Mouse (Mus musculus) testis, postnatal 10 days (tissue): ENCODE measurements around the gene Rbm33.

ENCODE experiments used
- DNase-seq: peaks from one replicate; pipeline ENCODE4 v3.0.0; 2021; ENCODE audit warnings: low spot score

Gene Rbm33

GRCm38 (mm10) chr5:28412006-28412685 lies 95.2 kb downstream of the Rbm33 start:
- DNase-seq, result peak; percentile 66

- DNase-seq, result no peak
Observed at GRCm38 (mm10) chr5:28413533-28413932, 96.6 kb downstream of the Rbm33 start.

GRCm38 (mm10) chr5:28414076-28414475 lies 97.2 kb downstream of the Rbm33 start:
- DNase-seq, result no peak

- DNase-seq, result no peak
Observed at GRCm38 (mm10) chr5:28416029-28416428, 99.1 kb downstream of the Rbm33 start.

GRCm38 (mm10) chr5:28418734-28419133 lies 101.8 kb downstream of the Rbm33 start:
- no peak for DNase-seq

GRCm38 (mm10) chr5:28419640-28420265 lies 102.8 kb downstream of the Rbm33 start:
- no peak for DNase-seq

- DNase-seq, result no peak
Observed at GRCm38 (mm10) chr5:28423781-28424180, 106.9 kb downstream of the Rbm33 start.

- DNase-seq, result peak; percentile 21
Observed at GRCm38 (mm10) chr5:28425926-28426325, 109.0 kb downstream of the Rbm33 start.

GRCm38 (mm10) chr5:28450126-28450890 lies 133.4 kb downstream of the Rbm33 start:
- DNase-seq, result peak; percentile 28

GRCm38 (mm10) chr5:28451053-28451638 lies 134.2 kb downstream of the Rbm33 start:
- DNase-seq, result peak; percentile 93

GRCm38 (mm10) chr5:28453086-28453485 lies 136.2 kb downstream of the Rbm33 start:
- DNase-seq, result peak; percentile 31

- peak; percentile 22 for DNase-seq
Observed at GRCm38 (mm10) chr5:28453523-28453922, 136.6 kb downstream of the Rbm33 start.

GRCm38 (mm10) chr5:28454546-28454945 lies 137.6 kb downstream of the Rbm33 start:
- DNase-seq, result peak; percentile 17

GRCm38 (mm10) chr5:28455721-28456120 lies 138.8 kb downstream of the Rbm33 start:
- peak; percentile 25 for DNase-seq

- DNase-seq, result peak; percentile 30
Observed at GRCm38 (mm10) chr5:28456366-28456765, 139.4 kb downstream of the Rbm33 start.

GRCm38 (mm10) chr5:28457921-28458641 lies 141.2 kb downstream of the Rbm33 start:
- peak; percentile 43 for DNase-seq

- peak; percentile 47 for DNase-seq
Observed at GRCm38 (mm10) chr5:28458821-28459240, 141.9 kb downstream of the Rbm33 start.

GRCm38 (mm10) chr5:28459456-28460225 lies 142.7 kb downstream of the Rbm33 start:
- peak; percentile 40 for DNase-seq

- no peak for DNase-seq
Observed at GRCm38 (mm10) chr5:28460556-28461350, 143.8 kb downstream of the Rbm33 start.

- no peak for DNase-seq
Observed at GRCm38 (mm10) chr5:28461376-28461775, 144.5 kb downstream of the Rbm33 start.
